Mouse (Mus musculus) limb, embryonic 15.5 days (tissue): ENCODE measurements at regions not wholly inside any gene's neighbourhood (a gene's known extent, or its start where the extent isn't known, plus 50 kb on each side); places are given as distances from the start of the nearest gene placed in this dataset. TPM values are rescaled to one million over a fixed set of nuclear protein-coding genes. Genes with fewer than 3 reads are reported as not detected.
"Not testable (repeated sequence)": the region's sequence is repeated elsewhere in the genome, so short reads cannot be mapped to it uniquely, and the experiment has no call there.

Experiments
- ATAC-seq: fragments of 200-750 bp; cut with Nextera tagmentation; 2 replicates; pipeline ENCODE4 v1.8.0; 2017; ENCODE audit warnings: low read depth, moderate TSS enrichment; ENCODE audit not compliant: insufficient number of reproducible peaks, low FRiP score, low TSS enrichment
- H3K27ac ChIP-seq: fragments of 300-500 bp; sonication (generic); 2 replicates; pipeline ENCODE4 v1.5.1; 2015; ENCODE audit warnings: moderate library complexity, mild to moderate bottlenecking, inconsistent platforms
- H3K27me3 ChIP-seq: fragments of 300-500 bp; sonication (generic); 2 replicates; pipeline ENCODE4 v1.6.1; 2015; ENCODE audit warnings: inconsistent platforms
- H3K36me3 ChIP-seq: fragments of 300-500 bp; sonication (generic); 2 replicates; pipeline ENCODE4 v1.6.1; 2015; ENCODE audit warnings: inconsistent platforms
- H3K4me1 ChIP-seq: fragments of 300-500 bp; sonication (generic); 2 replicates; pipeline ENCODE4 v1.6.1; 2015; ENCODE audit warnings: inconsistent platforms
- H3K4me2 ChIP-seq: fragments of 300-500 bp; sonication (generic); 2 replicates; pipeline ENCODE4 v1.6.1; 2015; ENCODE audit warnings: mild to moderate bottlenecking, inconsistent platforms
- H3K4me3 ChIP-seq: fragments of 300-500 bp; sonication (generic); 2 replicates; pipeline ENCODE4 v1.5.1; 2015; ENCODE audit warnings: mild to moderate bottlenecking, inconsistent platforms
- H3K9ac ChIP-seq: fragments of 300-500 bp; sonication (generic); 2 replicates; pipeline ENCODE4 v1.6.1; 2015; ENCODE audit warnings: inconsistent platforms
- H3K9me3 ChIP-seq: fragments of 300-500 bp; sonication (generic); 2 replicates; pipeline ENCODE4 v1.6.1; 2016; ENCODE audit warnings: inconsistent platforms
- WGBS: fragments of 180-500 bp; shearing (Covaris S2); methylation state at CpG from one replicate; pipeline ENCODE4 v1.1.7; 2015; 5-methylcytosine and 5-hydroxymethylcytosine counted together
- microRNA-seq: library from miRNA; unstranded; fragments of <30 nt; microRNA quantifications from one replicate; pipeline ENCODE4, GENCODE M21; 2016

- not testable (repeated sequence) for ATAC-seq, H3K27ac ChIP-seq, H3K4me1 ChIP-seq, H3K36me3 ChIP-seq, H3K9me3 ChIP-seq, H3K9ac ChIP-seq, H3K4me2 ChIP-seq, H3K27me3 ChIP-seq, H3K4me3 ChIP-seq
- 96% methylated on average over 8 of the region's 8 CpGs for WGBS
Measured at GRCm38 (mm10) chr17:27270776-27271175, 66.5 kb upstream of the Lemd2 start.

DNA sequence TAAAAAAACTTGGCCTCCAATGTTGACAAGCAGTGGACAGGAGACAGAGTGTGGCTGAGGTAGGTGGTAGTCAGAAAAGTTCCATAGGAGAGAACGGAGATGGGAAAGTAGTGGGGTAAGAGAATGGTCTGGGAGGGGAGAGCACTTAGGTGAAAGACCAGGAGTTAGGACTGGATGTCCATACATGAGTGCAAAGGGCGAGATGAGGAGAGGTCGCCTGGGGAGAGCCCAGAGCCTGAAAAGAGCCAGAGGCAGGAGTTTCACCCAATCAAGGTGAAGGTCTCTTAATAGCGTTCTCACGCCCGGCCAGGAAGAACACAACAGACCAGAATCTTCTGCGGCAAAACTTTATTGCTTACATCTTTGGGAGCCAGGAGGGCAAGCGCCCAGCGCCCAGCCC is 60.3 kb upstream of the Lemd2 start:
- not testable (repeated sequence) for H3K4me2 ChIP-seq

GRCm38 (mm10) chr17:27262607-27263006 is 58.3 kb upstream of the Lemd2 start:
- no peaks in the 10 kb centered on the region for H3K9me3 ChIP-seq
- H3K9ac ChIP-seq: no peak overlapping the region
- no peaks in the 10 kb centered on the region for H3K36me3 ChIP-seq
- no peaks in the 10 kb centered on the region for H3K4me1 ChIP-seq
- H3K27ac ChIP-seq: no peak overlapping the region
- 65% methylated on average over 4 of the region's 4 CpGs for WGBS
- H3K4me3 ChIP-seq: no peak overlapping the region
- no peak overlapping the region for H3K4me2 ChIP-seq
- no peak for ATAC-seq
- no peaks in the 10 kb centered on the region for H3K27me3 ChIP-seq

More for the DNA sequence above, 60.3 kb upstream of the Lemd2 start:
- 89% methylated on average over 7 of the region's 9 CpGs for WGBS
- ATAC-seq, H3K27ac ChIP-seq, H3K4me3 ChIP-seq, H3K27me3 ChIP-seq, H3K36me3 ChIP-seq, H3K9me3 ChIP-seq, H3K4me1 ChIP-seq, H3K9ac ChIP-seq: not testable (repeated sequence)

GRCm38 (mm10) chr17:27261981-27262380 is 57.7 kb upstream of the Lemd2 start:
- Histone ChIP-seq H3K27ac (no peak overlapping the region), H3K4me3 (no peak overlapping the region), H3K9me3 (no peaks in the 10 kb centered on the region), H3K4me1 (no peaks in the 10 kb centered on the region), H3K36me3 (no peaks in the 10 kb centered on the region), H3K4me2 (no peak overlapping the region), H3K9ac (no peak overlapping the region), H3K27me3 (no peaks in the 10 kb centered on the region)
- ATAC-seq: no peak
- 90% methylated on average over 9 of the region's 9 CpGs for WGBS

DNA sequence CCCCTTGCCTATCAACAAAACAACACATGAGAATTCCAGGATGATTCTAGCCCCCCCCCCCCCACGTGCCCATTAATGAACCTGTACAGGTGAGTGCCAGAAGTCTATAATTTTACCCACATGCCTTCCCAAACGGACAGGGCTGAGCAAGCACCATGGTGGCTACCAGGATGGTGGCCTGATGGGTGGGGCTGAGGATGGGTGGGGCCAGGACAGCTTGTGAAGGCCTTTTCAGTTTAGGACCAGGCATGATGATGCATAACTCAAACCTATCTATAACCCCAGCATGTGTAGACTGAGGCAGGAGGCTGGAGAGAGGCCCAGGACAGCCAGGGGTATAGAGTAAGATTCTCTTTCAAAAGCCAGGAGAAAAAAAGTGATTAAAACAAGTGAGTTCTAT is 57.0 kb upstream of the Lemd2 start:
- ATAC-seq: no peak
- Histone ChIP-seq H3K9me3 (no peaks in the 10 kb centered on the region), H3K9ac (no peak overlapping the region), H3K27ac (no peak overlapping the region), H3K27me3 (no peaks in the 10 kb centered on the region), H3K4me3 (no peak overlapping the region), H3K36me3 (no peaks in the 10 kb centered on the region), H3K4me1 (no peaks in the 10 kb centered on the region), H3K4me2 (no peak overlapping the region)
- WGBS: 65% methylated on average over 2 of the region's 2 CpGs

- no peak for ATAC-seq
- H3K36me3 ChIP-seq: no peaks in the 10 kb centered on the region
- peaks cover 3% of the 10 kb centered on the region; the same call in 1 of the 2 replicates for H3K27me3 ChIP-seq
- WGBS: 94% methylated on average over 9 of the region's 9 CpGs
- no peak overlapping the region for H3K4me3 ChIP-seq
- H3K9ac ChIP-seq: no peak overlapping the region
- no peak overlapping the region for H3K4me2 ChIP-seq
- no peaks in the 10 kb centered on the region for H3K4me1 ChIP-seq
- no peaks in the 10 kb centered on the region for H3K9me3 ChIP-seq
- H3K27ac ChIP-seq: no peak overlapping the region
Measured at GRCm38 (mm10) chr17:27260116-27260515, 55.8 kb upstream of the Lemd2 start.

- no peak overlapping the region for H3K4me2 ChIP-seq
- 43% methylated on average over 7 of the region's 7 CpGs for WGBS
- peaks cover 3% of the 10 kb centered on the region; the same call in 1 of the 2 replicates for H3K27me3 ChIP-seq
- no peaks in the 10 kb centered on the region for H3K4me1 ChIP-seq
- H3K27ac ChIP-seq: no peak overlapping the region
- ATAC-seq: no peak
- no peaks in the 10 kb centered on the region for H3K9me3 ChIP-seq
- H3K36me3 ChIP-seq: no peaks in the 10 kb centered on the region
- H3K4me3 ChIP-seq: no peak overlapping the region
- H3K9ac ChIP-seq: no peak overlapping the region
Measured at GRCm38 (mm10) chr17:27257345-27257744, 53.1 kb upstream of the Lemd2 start.

DNA sequence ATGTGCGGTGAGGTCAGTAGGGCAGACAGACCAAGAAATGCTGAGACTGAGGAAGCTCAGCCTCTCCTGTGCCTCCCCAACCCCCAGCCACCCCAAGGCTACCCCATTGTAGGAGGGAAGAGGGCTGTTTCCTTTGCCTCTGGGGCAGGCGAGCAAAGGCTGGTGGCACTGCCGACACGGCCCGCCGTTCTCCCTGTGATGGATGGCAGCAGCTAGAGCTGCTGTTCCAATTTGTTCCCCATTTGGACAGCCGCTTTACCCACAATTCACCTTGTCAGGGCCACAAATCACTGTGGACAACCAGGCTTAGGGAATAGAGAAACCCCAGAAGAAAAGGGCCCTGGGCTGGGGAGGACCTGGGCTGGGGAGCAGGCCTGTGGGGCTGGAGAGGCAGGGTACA is 51.5 kb upstream of the Lemd2 start:
- 38% methylated on average over 7 of the region's 7 CpGs for WGBS
- Histone ChIP-seq H3K4me2 (no peak overlapping the region), H3K27ac (no peak overlapping the region), H3K4me1 (peaks cover 2% of the 10 kb centered on the region; the same call in 1 of the 2 replicates), H3K9ac (no peak overlapping the region), H3K27me3 (peaks cover 3% of the 10 kb centered on the region; the same call in 1 of the 2 replicates), H3K9me3 (no peaks in the 10 kb centered on the region), H3K4me3 (no peak overlapping the region), H3K36me3 (no peaks in the 10 kb centered on the region)
- ATAC-seq: no peak

Small RNA genes lying in the stretch of these regions (microRNA-seq; reads per million reads assigned to microRNA genes)
- not detected for gene Mir7214
- gene Mir7216: not detected
- not detected for gene Mir7217
- gene Mir7218: not detected
